Mouse (Mus musculus): ENCODE results near the gene Serpinb13. TPM values are rescaled to one million over a fixed set of nuclear protein-coding genes. Genes with fewer than 3 reads are reported as not detected.

Gene Serpinb13
- not detected in 2 replicates for polyA plus RNA-seq (2015; fragmentation: Nextera tagmentation; extraction: Ambion mirVana)

GRCm38 (mm10) chr1:106980684-106981083, at the start of gene Serpinb13:
Serpinb13 (plus strand) TSS chr1:106980984.
- no peaks in the 10 kb centered on the region for H3K9me3 ChIP-seq (ENCODE audit: control insufficient read depth, low read length)
- H3K27ac ChIP-seq (ENCODE audit: low read length), result no peak within 1 kb of the TSS
- H3K4me1 ChIP-seq (ENCODE audit: control insufficient read depth, insufficient read depth, low read length), result no peaks in the 10 kb centered on the region
- H3K36me3 ChIP-seq (ENCODE audit: control insufficient read depth, insufficient read depth, low read length), result no peaks in the 10 kb centered on the region
- no peaks in the 10 kb centered on the region for H3K27me3 ChIP-seq (replicated peaks; ENCODE audit: control insufficient read depth, insufficient read depth, low read length)
- no peak within 1 kb of the TSS for H3K4me3 ChIP-seq (ENCODE audit: low read length)
- H3K9ac ChIP-seq (ENCODE audit: low read depth, low read length), result no peak within 1 kb of the TSS
- H3K4me2 ChIP-seq (ENCODE audit: low read depth, low read length), result no peak within 1 kb of the TSS
- no peak for ATAC-seq

GRCm38 (mm10) chr1:106931954-106932353, 48.8 kb upstream of the Serpinb13 start:
- no peaks in the 10 kb centered on the region for H3K27me3 ChIP-seq (replicated peaks; ENCODE audit: control insufficient read depth, insufficient read depth, low read length)
- WGBS, result 76% methylated on average over 4 of the region's 4 CpGs
- H3K4me1 ChIP-seq (ENCODE audit: control insufficient read depth, insufficient read depth, low read length), result no peaks in the 10 kb centered on the region
- no peak overlapping the region for H3K4me3 ChIP-seq (ENCODE audit: low read length)
- no peaks in the 10 kb centered on the region for H3K36me3 ChIP-seq (ENCODE audit: control insufficient read depth, insufficient read depth, low read length)
- no peak overlapping the region for H3K4me2 ChIP-seq (ENCODE audit: low read depth, low read length)
- H3K27ac ChIP-seq (ENCODE audit: low read length), result no peak overlapping the region
- no peak for ATAC-seq
- no peak overlapping the region for H3K9ac ChIP-seq (ENCODE audit: low read depth, low read length)
- H3K9me3 ChIP-seq (ENCODE audit: control insufficient read depth, low read length), result no peaks in the 10 kb centered on the region

GRCm38 (mm10) chr1:106933658-106934057, 47.1 kb upstream of the Serpinb13 start:
- Histone ChIP-seq H3K4me1 (ENCODE audit: control insufficient read depth, insufficient read depth, low read length) (no peaks in the 10 kb centered on the region), H3K9ac (ENCODE audit: low read depth, low read length) (no peak overlapping the region), H3K27me3 (replicated peaks; ENCODE audit: control insufficient read depth, insufficient read depth, low read length) (no peaks in the 10 kb centered on the region), H3K4me2 (ENCODE audit: low read depth, low read length) (no peak overlapping the region), H3K27ac (ENCODE audit: low read length) (no peak overlapping the region), H3K36me3 (ENCODE audit: control insufficient read depth, insufficient read depth, low read length) (no peaks in the 10 kb centered on the region), H3K4me3 (ENCODE audit: low read length) (no peak overlapping the region), H3K9me3 (ENCODE audit: control insufficient read depth, low read length) (no peaks in the 10 kb centered on the region)
- ATAC-seq, result no peak

- ATAC-seq, result no peak
- no peaks in the 10 kb centered on the region for H3K36me3 ChIP-seq (ENCODE audit: control insufficient read depth, insufficient read depth, low read length)
- no peak within 1 kb of the TSS for H3K4me3 ChIP-seq (ENCODE audit: low read length)
- no peak within 1 kb of the TSS for H3K4me2 ChIP-seq (ENCODE audit: low read depth, low read length)
- H3K27me3 ChIP-seq (replicated peaks; ENCODE audit: control insufficient read depth, insufficient read depth, low read length), result no peaks in the 10 kb centered on the region
- WGBS, result 82% methylated on average over 6 of the region's 6 CpGs
- H3K9ac ChIP-seq (ENCODE audit: low read depth, low read length), result no peak within 1 kb of the TSS
- no peak within 1 kb of the TSS for H3K27ac ChIP-seq (ENCODE audit: low read length)
- no peaks in the 10 kb centered on the region for H3K4me1 ChIP-seq (ENCODE audit: control insufficient read depth, insufficient read depth, low read length)
- no peaks in the 10 kb centered on the region for H3K9me3 ChIP-seq (ENCODE audit: control insufficient read depth, low read length)
Measured at GRCm38 (mm10) chr1:106934265-106934664, 46.5 kb upstream of the Serpinb13 start, which contains the start of gene Serpinb12. Serpinb12 (plus strand) TSS chr1:106934449.

- no peak overlapping the region for H3K9ac ChIP-seq (ENCODE audit: low read depth, low read length)
- ATAC-seq, result no peak
- 71% methylated on average over 1 of the region's 1 CpGs for WGBS
- no peak overlapping the region for H3K4me2 ChIP-seq (ENCODE audit: low read depth, low read length)
- H3K4me1 ChIP-seq (ENCODE audit: control insufficient read depth, insufficient read depth, low read length), result no peaks in the 10 kb centered on the region
- no peaks in the 10 kb centered on the region for H3K36me3 ChIP-seq (ENCODE audit: control insufficient read depth, insufficient read depth, low read length)
- H3K27me3 ChIP-seq (replicated peaks; ENCODE audit: control insufficient read depth, insufficient read depth, low read length), result no peaks in the 10 kb centered on the region
- no peak overlapping the region for H3K4me3 ChIP-seq (ENCODE audit: low read length)
- no peaks in the 10 kb centered on the region for H3K9me3 ChIP-seq (ENCODE audit: control insufficient read depth, low read length)
- H3K27ac ChIP-seq (ENCODE audit: low read length), result no peak overlapping the region
Measured at GRCm38 (mm10) chr1:106947217-106947616, 33.6 kb upstream of the Serpinb13 start.

GRCm38 (mm10) chr1:106959981-106960380, 20.8 kb upstream of the Serpinb13 start:
- Histone ChIP-seq H3K27me3 (replicated peaks; ENCODE audit: control insufficient read depth, insufficient read depth, low read length) (no peaks in the 10 kb centered on the region), H3K4me1 (ENCODE audit: control insufficient read depth, insufficient read depth, low read length) (no peaks in the 10 kb centered on the region), H3K36me3 (ENCODE audit: control insufficient read depth, insufficient read depth, low read length) (no peaks in the 10 kb centered on the region), H3K27ac (ENCODE audit: low read length) (no peak overlapping the region), H3K9ac (ENCODE audit: low read depth, low read length) (no peak overlapping the region), H3K4me3 (ENCODE audit: low read length) (no peak overlapping the region), H3K4me2 (ENCODE audit: low read depth, low read length) (no peak overlapping the region), H3K9me3 (ENCODE audit: control insufficient read depth, low read length) (no peaks in the 10 kb centered on the region)
- 77% methylated on average over 3 of the region's 3 CpGs for WGBS
- ATAC-seq, result no peak

- no peaks in the 10 kb centered on the region for H3K27me3 ChIP-seq (replicated peaks; ENCODE audit: control insufficient read depth, insufficient read depth, low read length)
- 43% methylated on average over 3 of the region's 3 CpGs for WGBS
- H3K9me3 ChIP-seq (ENCODE audit: control insufficient read depth, low read length), result no peaks in the 10 kb centered on the region
- no peak overlapping the region for H3K27ac ChIP-seq (ENCODE audit: low read length)
- H3K4me1 ChIP-seq (ENCODE audit: control insufficient read depth, insufficient read depth, low read length), result no peaks in the 10 kb centered on the region
- H3K4me3 ChIP-seq (ENCODE audit: low read length), result no peak overlapping the region
- H3K4me2 ChIP-seq (ENCODE audit: low read depth, low read length), result no peak overlapping the region
- H3K9ac ChIP-seq (ENCODE audit: low read depth, low read length), result no peak overlapping the region
- no peak for ATAC-seq
- no peaks in the 10 kb centered on the region for H3K36me3 ChIP-seq (ENCODE audit: control insufficient read depth, insufficient read depth, low read length)
Measured at GRCm38 (mm10) chr1:106961023-106961422, 19.8 kb upstream of the Serpinb13 start.

- H3K27me3 ChIP-seq (replicated peaks; ENCODE audit: control insufficient read depth, insufficient read depth, low read length), result no peaks in the 10 kb centered on the region
- no peak overlapping the region for H3K9ac ChIP-seq (ENCODE audit: low read depth, low read length)
- no peaks in the 10 kb centered on the region for H3K4me1 ChIP-seq (ENCODE audit: control insufficient read depth, insufficient read depth, low read length)
- no peaks in the 10 kb centered on the region for H3K36me3 ChIP-seq (ENCODE audit: control insufficient read depth, insufficient read depth, low read length)
- no peak overlapping the region for H3K4me2 ChIP-seq (ENCODE audit: low read depth, low read length)
- H3K4me3 ChIP-seq (ENCODE audit: low read length), result no peak overlapping the region
- 94% methylated on average over 1 of the region's 1 CpGs for WGBS
- no peak for ATAC-seq
- H3K27ac ChIP-seq (ENCODE audit: low read length), result no peak overlapping the region
- no peaks in the 10 kb centered on the region for H3K9me3 ChIP-seq (ENCODE audit: control insufficient read depth, low read length)
Measured at GRCm38 (mm10) chr1:106983092-106983491, 2.3 kb downstream of the Serpinb13 start.

- no peaks in the 10 kb centered on the region for H3K9me3 ChIP-seq (ENCODE audit: control insufficient read depth, low read length)
- no peak for ATAC-seq
- no peaks in the 10 kb centered on the region for H3K27me3 ChIP-seq (replicated peaks; ENCODE audit: control insufficient read depth, insufficient read depth, low read length)
- no peaks in the 10 kb centered on the region for H3K4me1 ChIP-seq (ENCODE audit: control insufficient read depth, insufficient read depth, low read length)
- no peaks in the 10 kb centered on the region for H3K36me3 ChIP-seq (ENCODE audit: control insufficient read depth, insufficient read depth, low read length)
- no peak overlapping the region for H3K4me2 ChIP-seq (ENCODE audit: low read depth, low read length)
- 63% methylated on average over 2 of the region's 2 CpGs for WGBS
- H3K4me3 ChIP-seq (ENCODE audit: low read length), result no peak overlapping the region
- no peak overlapping the region for H3K9ac ChIP-seq (ENCODE audit: low read depth, low read length)
- H3K27ac ChIP-seq (ENCODE audit: low read length), result no peak overlapping the region
Measured at GRCm38 (mm10) chr1:106983865-106984264, 3.1 kb downstream of the Serpinb13 start.

- ATAC-seq, result no peak
- no peaks in the 10 kb centered on the region for H3K36me3 ChIP-seq (ENCODE audit: control insufficient read depth, insufficient read depth, low read length)
- no peak overlapping the region for H3K9ac ChIP-seq (ENCODE audit: low read depth, low read length)
- H3K4me3 ChIP-seq (ENCODE audit: low read length), result no peak overlapping the region
- no peaks in the 10 kb centered on the region for H3K27me3 ChIP-seq (replicated peaks; ENCODE audit: control insufficient read depth, insufficient read depth, low read length)
- no peak overlapping the region for H3K4me2 ChIP-seq (ENCODE audit: low read depth, low read length)
- H3K27ac ChIP-seq (ENCODE audit: low read length), result no peak overlapping the region
- no peaks in the 10 kb centered on the region for H3K9me3 ChIP-seq (ENCODE audit: control insufficient read depth, low read length)
- H3K4me1 ChIP-seq (ENCODE audit: control insufficient read depth, insufficient read depth, low read length), result no peaks in the 10 kb centered on the region
- WGBS, result 68% methylated on average over 13 of the region's 13 CpGs
Measured at GRCm38 (mm10) chr1:107000424-107000823, 19.6 kb downstream of the Serpinb13 start.
